Mouse (Mus musculus) megakaryocyte progenitor cell, adult 5-6 weeks (primary cell): ENCODE measurements around the gene Glis3. TPM values are rescaled to one million over a fixed set of nuclear protein-coding genes. Genes with fewer than 3 reads are reported as not detected.

Experiments
- ATAC-seq: replicated peaks from 2 replicates; pipeline ENCODE4 v1.8.0; 2016; ENCODE audit warnings: mild to moderate bottlenecking, moderate TSS enrichment, inconsistent platforms; ENCODE audit not compliant: poor library complexity
- total RNA-seq, 2 experiments: library from RNA; stranded (forward) in 1 of 2; stranded (reverse) in 1 of 2; fragments of 157-497, 149-512 nt in 1 of 2; fragments of 200-1000 nt in 1 of 2; gene quantifications; 2 replicates each; pipeline versions ENCODE4 v1.2.3 to v1.2.4; 2015 to 2017

The Glis3 gene
- total RNA-seq, 2 experiments from 2014 or later: 2.5 to 5.8 TPM

- ATAC-seq: peak; percentile 55; the same call in 1 of the 2 replicates
Observed at GRCm38 (mm10) chr19:28274501-28274900, 405.4 kb downstream of the Glis3 start.

DNA sequence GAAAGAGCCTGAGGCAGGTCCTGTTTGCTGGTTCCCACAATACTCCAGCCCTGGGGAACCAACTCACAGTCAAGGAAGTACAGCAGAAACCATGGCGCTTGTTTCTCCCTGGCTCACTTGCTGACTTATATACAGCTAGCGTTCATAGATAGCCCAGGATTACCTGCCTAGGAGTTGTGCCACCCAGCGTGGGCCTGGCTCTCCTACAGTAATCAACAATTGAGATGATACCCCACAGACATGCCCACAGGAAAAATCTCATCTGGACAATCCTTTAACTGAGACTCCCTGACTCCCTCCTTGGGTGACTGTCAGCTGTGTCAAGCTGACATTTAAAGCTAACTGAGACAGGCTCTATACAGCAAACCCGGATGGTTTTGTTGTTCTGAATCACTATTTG lies 405.9 kb downstream of the Glis3 start:
- no peak for ATAC-seq

- no peak for ATAC-seq
Observed at GRCm38 (mm10) chr19:28266850-28267249, 413.0 kb downstream of the Glis3 start.

- ATAC-seq: no peak
Observed at GRCm38 (mm10) chr19:28265776-28266175, 414.1 kb downstream of the Glis3 start.

- no peak for ATAC-seq
Observed at GRCm38 (mm10) chr19:28258907-28259675, 420.8 kb downstream of the Glis3 start.

GRCm38 (mm10) chr19:28258480-28258879 lies 421.4 kb downstream of the Glis3 start:
- ATAC-seq: no peak

GRCm38 (mm10) chr19:28247345-28247744 lies 432.5 kb downstream of the Glis3 start:
- ATAC-seq: no peak

- no peak for ATAC-seq
Observed at GRCm38 (mm10) chr19:28246186-28246585, 433.7 kb downstream of the Glis3 start.

DNA sequence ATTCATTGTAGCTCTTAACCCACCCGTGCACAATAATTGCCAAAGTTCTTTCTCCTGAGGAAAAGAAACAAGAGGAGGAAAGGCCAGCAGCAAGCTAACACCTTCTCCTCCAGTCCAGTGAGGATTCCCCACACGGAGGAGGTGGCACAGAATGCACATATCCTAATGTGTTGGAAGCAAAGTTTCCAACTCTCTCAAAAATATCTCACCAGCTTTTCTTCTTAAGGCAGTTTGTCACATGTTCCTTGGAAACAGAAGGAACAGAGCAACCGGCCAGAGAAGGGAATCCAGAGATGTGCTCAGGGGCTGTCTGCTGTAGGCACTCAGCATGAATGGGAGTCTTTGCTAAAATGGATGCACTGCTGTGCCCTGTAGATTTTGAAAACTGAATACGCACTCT lies 441.8 kb downstream of the Glis3 start:
- ATAC-seq: no peak

DNA sequence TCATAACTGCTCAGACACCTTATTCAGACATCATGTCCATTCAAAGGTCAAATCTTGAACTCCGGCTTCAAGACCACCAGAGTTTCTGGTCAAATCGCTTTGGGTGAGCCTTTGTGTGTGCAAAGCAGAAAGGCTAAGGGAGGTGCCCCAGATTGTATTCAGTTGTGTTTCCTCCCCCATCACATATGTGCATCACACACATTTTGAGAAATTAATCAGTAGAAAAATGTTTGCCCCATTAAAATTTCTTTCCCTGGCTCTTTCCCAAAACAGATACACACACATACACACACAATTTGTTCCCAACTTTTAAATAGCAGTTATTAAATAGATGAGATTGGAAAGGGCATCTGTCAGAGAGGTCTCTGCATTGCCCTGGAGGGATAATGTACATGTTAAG lies 442.3 kb downstream of the Glis3 start:
- ATAC-seq: no peak

DNA sequence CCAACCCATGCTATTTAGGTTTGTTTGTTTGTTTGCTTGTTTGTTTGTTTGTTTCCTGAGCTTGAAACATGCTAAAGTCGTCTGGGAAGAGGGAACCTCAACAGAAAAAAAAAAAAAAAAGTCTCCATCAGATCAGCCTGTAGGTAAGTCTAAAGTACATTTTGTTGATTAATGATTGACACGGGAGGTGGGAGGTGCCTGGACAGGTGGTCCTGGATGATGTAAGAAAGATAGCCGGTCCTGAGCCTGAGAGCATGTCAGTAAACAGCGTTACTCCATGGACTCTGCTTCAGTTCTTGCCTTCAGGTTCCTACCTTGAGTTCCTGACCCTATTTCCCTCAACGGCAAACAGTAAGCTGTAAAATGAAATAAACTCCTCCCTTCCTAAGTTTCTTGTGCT lies 444.3 kb downstream of the Glis3 start:
- no peak for ATAC-seq

GRCm38 (mm10) chr19:28235096-28235495 lies 444.8 kb downstream of the Glis3 start:
- ATAC-seq: no peak

DNA sequence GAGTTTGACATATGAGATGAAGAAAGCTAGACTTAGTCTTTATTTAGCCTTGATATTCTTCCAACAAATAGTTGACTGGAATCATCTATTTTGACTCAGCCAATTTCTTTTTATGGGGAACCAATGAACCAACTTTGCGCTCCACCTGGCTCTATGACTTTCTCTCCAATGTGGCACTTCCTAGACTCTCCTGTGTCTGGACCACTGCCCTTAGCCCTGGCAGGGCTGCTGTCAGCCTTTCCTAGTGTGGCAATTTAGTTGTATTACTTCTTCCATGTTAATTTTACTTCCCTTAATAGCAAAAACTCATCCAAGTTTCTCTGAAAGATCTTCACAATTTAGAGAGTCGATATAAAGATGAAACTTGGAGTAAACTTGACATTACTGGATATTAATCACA lies 445.2 kb downstream of the Glis3 start:
- no peak for ATAC-seq

DNA sequence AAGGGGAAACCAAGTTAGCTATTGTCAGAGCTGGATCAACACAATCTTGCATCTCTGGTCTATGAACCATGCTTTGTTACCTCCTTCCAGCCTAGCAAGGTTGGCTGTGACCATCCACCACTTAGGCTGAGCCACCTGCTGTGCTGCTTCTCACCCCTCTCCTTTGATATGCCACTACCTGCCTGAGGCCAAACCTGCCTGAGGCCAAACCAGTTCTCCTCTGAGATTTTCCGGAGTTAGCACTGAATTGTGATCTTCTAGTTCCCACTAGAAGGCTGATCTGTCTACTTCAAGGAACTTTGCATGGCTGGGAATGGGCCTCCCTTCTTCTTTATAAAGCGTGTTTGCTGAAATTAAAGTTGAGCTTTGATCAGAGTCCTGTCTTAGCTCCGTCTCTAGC lies 448.4 kb downstream of the Glis3 start:
- no peak for ATAC-seq

GRCm38 (mm10) chr19:28227526-28227925 lies 452.4 kb downstream of the Glis3 start:
- no peak for ATAC-seq

GRCm38 (mm10) chr19:28225651-28226050 lies 454.2 kb downstream of the Glis3 start:
- no peak for ATAC-seq

- ATAC-seq: no peak
Observed at GRCm38 (mm10) chr19:28211630-28212029, 468.2 kb downstream of the Glis3 start.

Other genes starting within 250 kb of the Glis3 start
- 0.10 TPM in 1 of 2 replicates, not detected in the other for gene Slc1a1, start 155.0 kb upstream of the Glis3 start, total RNA-seq (2015)
- gene Slc1a1, start 155.0 kb upstream of the Glis3 start, total RNA-seq (2017): not detected in 2 replicates